Mouse (Mus musculus) heart, adult 9 months (tissue): ENCODE measurements around the gene Myo1e.

Experiments used
- DNase-seq, 2 experiments: peaks; one replicate each; pipeline ENCODE4 v3.0.0; 2022; ENCODE audit warnings: low spot score in 2 of 2

The Myo1e gene

GRCm38 (mm10) chr9:70220461-70221170 lies 13.5 kb downstream of the Myo1e start:
- no peak for DNase-seq

- DNase-seq: no peak
Observed at GRCm38 (mm10) chr9:70223142-70223541, 16.0 kb downstream of the Myo1e start.

- DNase-seq: peak in 1 of 2 experiments; percentile 59
Observed at GRCm38 (mm10) chr9:70224046-70224445, 16.9 kb downstream of the Myo1e start.

- DNase-seq: no peak
Observed at GRCm38 (mm10) chr9:70226359-70226758, 19.2 kb downstream of the Myo1e start.

- no peak for DNase-seq
Observed at GRCm38 (mm10) chr9:70229823-70230222, 22.7 kb downstream of the Myo1e start.

GRCm38 (mm10) chr9:70232044-70233010 lies 25.2 kb downstream of the Myo1e start:
- DNase-seq: no peak

- no peak for DNase-seq
Observed at GRCm38 (mm10) chr9:70237136-70237535, 30.0 kb downstream of the Myo1e start.

GRCm38 (mm10) chr9:70237561-70237960 lies 30.4 kb downstream of the Myo1e start:
- no peak for DNase-seq

GRCm38 (mm10) chr9:70238391-70238790 lies 31.2 kb downstream of the Myo1e start:
- DNase-seq: no peak

- no peak for DNase-seq
Observed at GRCm38 (mm10) chr9:70239229-70239628, 32.1 kb downstream of the Myo1e start.

GRCm38 (mm10) chr9:70240703-70241410 lies 33.7 kb downstream of the Myo1e start:
- no peak for DNase-seq

GRCm38 (mm10) chr9:70241411-70241961 lies 34.3 kb downstream of the Myo1e start:
- DNase-seq: no peak

GRCm38 (mm10) chr9:70242112-70242862 lies 35.1 kb downstream of the Myo1e start:
- DNase-seq: no peak

- no peak for DNase-seq
Observed at GRCm38 (mm10) chr9:70243241-70243640, 36.1 kb downstream of the Myo1e start.

- DNase-seq: no peak
Observed at GRCm38 (mm10) chr9:70243708-70244107, 36.6 kb downstream of the Myo1e start.

- DNase-seq: no peak
Observed at GRCm38 (mm10) chr9:70244115-70244514, 37.0 kb downstream of the Myo1e start.

GRCm38 (mm10) chr9:70245040-70245439 lies 37.9 kb downstream of the Myo1e start:
- DNase-seq: no peak

GRCm38 (mm10) chr9:70246427-70246826 lies 39.3 kb downstream of the Myo1e start:
- DNase-seq: no peak

- no peak for DNase-seq
Observed at GRCm38 (mm10) chr9:70248046-70248445, 40.9 kb downstream of the Myo1e start.

GRCm38 (mm10) chr9:70248826-70249225 lies 41.7 kb downstream of the Myo1e start:
- DNase-seq: no peak
